Mouse (Mus musculus) myocyte (in vitro differentiated cells): Measurements from ENCODE around the gene Slco1a1. TPM values are rescaled to one million over a fixed set of nuclear protein-coding genes. Genes with fewer than 3 reads are reported as not detected.

Experiments used
- H3K27me3 ChIP-seq: one replicate; pipeline ENCODE4 v1.6.1; 2011; ENCODE audit not compliant: control insufficient read depth, insufficient read depth, insufficient read length
- H3K36me3 ChIP-seq: one replicate; pipeline ENCODE4 v1.6.1; 2011; ENCODE audit not compliant: control insufficient read depth, insufficient read depth
- H3K4me2 ChIP-seq: one replicate; pipeline ENCODE4 v1.6.1; 2011; ENCODE audit warnings: low read depth, control low read depth
- H3K4me3 ChIP-seq: one replicate; pipeline ENCODE4 v1.5.1; 2011; ENCODE audit warnings: mild to moderate bottlenecking, control low read depth, moderate library complexity
- H3K79me2 ChIP-seq: one replicate; pipeline ENCODE4 v1.6.1; 2011; ENCODE audit not compliant: control insufficient read depth, insufficient read depth
- H3ac ChIP-seq: one replicate; pipeline ENCODE4 v1.6.1; 2011; ENCODE audit not compliant: control insufficient read depth, insufficient read length
- CEBPB ChIP-seq: IDR thresholded peaks from 2 replicates; pipeline ENCODE4 v1.6.1; 2011; ENCODE audit warnings: mild to moderate bottlenecking, moderate library complexity; ENCODE audit not compliant: poor library complexity, insufficient read depth, severe bottlenecking
- E2F4 ChIP-seq: IDR thresholded peaks from one replicate; pipeline ENCODE4 v1.6.1; 2011; ENCODE audit warnings: mild to moderate bottlenecking, control low read depth, moderate library complexity; ENCODE audit not compliant: insufficient read depth
- MAX ChIP-seq: IDR thresholded peaks from one replicate; pipeline ENCODE4 v1.6.1; 2011; ENCODE audit warnings: low read depth, mild to moderate bottlenecking, control low read depth
- MYOD1 ChIP-seq, 3 experiments: IDR thresholded peaks; one replicate each; pipeline ENCODE4 v1.6.1; 2011; ENCODE audit warnings: control low read depth in 2 of 3, low read depth in 2 of 3, mild to moderate bottlenecking in 2 of 3, moderate library complexity in 1 of 3; ENCODE audit not compliant: insufficient read length in 2 of 3, control insufficient read depth in 1 of 3
- MYOG ChIP-seq, 3 experiments: IDR thresholded peaks; one replicate each; pipeline ENCODE4 v1.6.1; 2011; ENCODE audit warnings: control low read depth in 2 of 3, low read depth in 2 of 3, mild to moderate bottlenecking in 2 of 3; ENCODE audit not compliant: insufficient read length in 2 of 3, control insufficient read depth in 1 of 3, insufficient read depth in 1 of 3
- POLR2A ChIP-seq: IDR thresholded peaks from one replicate; pipeline ENCODE4 v1.6.1; 2011; ENCODE audit warnings: low read depth, mild to moderate bottlenecking, control low read depth, moderate library complexity; ENCODE audit not compliant: insufficient read length
- POLR2AphosphoS2 ChIP-seq: IDR thresholded peaks from one replicate; pipeline ENCODE4 v1.6.1; 2011; ENCODE audit warnings: low read depth, control low read depth; ENCODE audit not compliant: insufficient read length
- REST ChIP-seq: IDR thresholded peaks from one replicate; pipeline ENCODE4 v1.6.1; 2011; ENCODE audit warnings: mild to moderate bottlenecking, control low read depth, moderate library complexity; ENCODE audit not compliant: insufficient read depth, insufficient read length
- SRF ChIP-seq: IDR thresholded peaks from one replicate; pipeline ENCODE4 v1.6.1; 2011; ENCODE audit warnings: low read depth; ENCODE audit not compliant: control insufficient read depth, insufficient read length
- TCF12 ChIP-seq: IDR thresholded peaks from one replicate; pipeline ENCODE4 v1.6.1; 2011; ENCODE audit warnings: mild to moderate bottlenecking, control low read depth; ENCODE audit not compliant: poor library complexity, insufficient read depth, severe bottlenecking
- TCF3 ChIP-seq: IDR thresholded peaks from one replicate; pipeline ENCODE4 v1.6.1; 2011; ENCODE audit warnings: low read depth, control low read depth; ENCODE audit not compliant: insufficient read length
- USF1 ChIP-seq: IDR thresholded peaks from one replicate; pipeline ENCODE4 v1.6.1; 2011; ENCODE audit warnings: low read depth, mild to moderate bottlenecking, control low read depth, moderate library complexity
- polyA plus RNA-seq: library from polyadenylated mRNA; unstranded; fragments of >200 nt; fragmentation: generic; extraction: Trizol; gene quantifications from one replicate; pipeline ENCODE4 v1.2.1, GENCODE M21; 2012; ENCODE audit warnings: missing spikeins

The Slco1a1 gene
- polyA plus RNA-seq, result not detected

- TF ChIP-seq E2F4 (no peak), POLR2A (no peak), SRF (no peak), MYOD1 (IDR thresholded peaks at IDR 0.05; ENCODE audit: control insufficient read depth in 1 of 3, insufficient read length in 2 of 3, low read depth in 2 of 3) (no peak), TCF3 (no peak), POLR2AphosphoS2 (no peak), MYOG (IDR thresholded peaks at IDR 0.05; ENCODE audit: control insufficient read depth in 1 of 3, insufficient read depth in 1 of 3, insufficient read length in 2 of 3, low read depth in 2 of 3) (no peak), TCF12 (no peak), REST (no peak), CEBPB (no peak)
- Histone ChIP-seq H3K4me2 (no peak within 1 kb of the TSS), H3K4me3 (no peak within 1 kb of the TSS), H3K27me3 (no peaks in the 10 kb centered on the region), H3K36me3 (no peaks in the 10 kb centered on the region), H3ac (no peak within 1 kb of the TSS), H3K79me2 (no peaks in the 10 kb centered on the region)
Observed at GRCm38 (mm10) chr6:141946862-141947261, at the start of gene Slco1a1. Slco1a1 (minus strand) TSS chr6:141946962.

GRCm38 (mm10) chr6:141986772-141987171 is 40.0 kb upstream of the Slco1a1 start:
- Histone ChIP-seq H3K27me3 (no peaks in the 10 kb centered on the region), H3K4me3 (no peak overlapping the region), H3K4me2 (no peak overlapping the region), H3K36me3 (no peaks in the 10 kb centered on the region), H3K79me2 (no peaks in the 10 kb centered on the region), H3ac (no peak overlapping the region)
- TF ChIP-seq USF1 (no peak), POLR2A (no peak), REST (no peak)

GRCm38 (mm10) chr6:141984644-141985043 is 37.9 kb upstream of the Slco1a1 start:
- H3K27me3 ChIP-seq, result no peaks in the 10 kb centered on the region
- H3K36me3 ChIP-seq, result no peaks in the 10 kb centered on the region
- no peak overlapping the region for H3K4me2 ChIP-seq
- TF ChIP-seq REST (no peak), MAX (no peak), TCF3 (no peak), MYOG (IDR thresholded peaks at IDR 0.05; ENCODE audit: control insufficient read depth in 1 of 3, insufficient read depth in 1 of 3, insufficient read length in 2 of 3, low read depth in 2 of 3) (no peak), CEBPB (no peak), POLR2AphosphoS2 (no peak), USF1 (no peak), E2F4 (no peak), SRF (no peak), POLR2A (no peak), TCF12 (no peak), MYOD1 (IDR thresholded peaks at IDR 0.05; ENCODE audit: control insufficient read depth in 1 of 3, insufficient read length in 2 of 3, low read depth in 2 of 3) (no peak)
- H3K4me3 ChIP-seq, result no peak overlapping the region
- H3ac ChIP-seq, result no peak overlapping the region
- no peaks in the 10 kb centered on the region for H3K79me2 ChIP-seq

GRCm38 (mm10) chr6:141962420-141962819 is 15.7 kb upstream of the Slco1a1 start:
- Histone ChIP-seq H3K79me2 (no peaks in the 10 kb centered on the region), H3ac (no peak overlapping the region), H3K27me3 (no peaks in the 10 kb centered on the region), H3K4me2 (no peak overlapping the region), H3K36me3 (no peaks in the 10 kb centered on the region), H3K4me3 (no peak overlapping the region)
- TF ChIP-seq SRF (no peak), TCF3 (no peak), MYOD1 (IDR thresholded peaks at IDR 0.05; ENCODE audit: control insufficient read depth in 1 of 3, insufficient read length in 2 of 3, low read depth in 2 of 3) (no peak), REST (no peak), MAX (no peak), MYOG (IDR thresholded peaks at IDR 0.05; ENCODE audit: control insufficient read depth in 1 of 3, insufficient read depth in 1 of 3, insufficient read length in 2 of 3, low read depth in 2 of 3) (no peak), E2F4 (no peak), USF1 (no peak), TCF12 (no peak), POLR2AphosphoS2 (no peak)

- no peak for TF ChIP-seq E2F4
- TF ChIP-seq SRF, result no peak
- TF ChIP-seq REST, result no peak
- no peak for TF ChIP-seq POLR2A
- no peak for TF ChIP-seq TCF3
- TF ChIP-seq MYOG (IDR thresholded peaks at IDR 0.05; ENCODE audit: control insufficient read depth in 1 of 3, insufficient read depth in 1 of 3, insufficient read length in 2 of 3, low read depth in 2 of 3), result no peak
- no peak for TF ChIP-seq MYOD1 (IDR thresholded peaks at IDR 0.05; ENCODE audit: control insufficient read depth in 1 of 3, insufficient read length in 2 of 3, low read depth in 2 of 3)
- no peak for TF ChIP-seq MAX
- no peak for TF ChIP-seq CEBPB
- no peaks in the 10 kb centered on the region for H3K79me2 ChIP-seq
- H3K4me3 ChIP-seq, result no peak overlapping the region
- no peaks in the 10 kb centered on the region for H3K27me3 ChIP-seq
- no peak overlapping the region for H3K4me2 ChIP-seq
- no peaks in the 10 kb centered on the region for H3K36me3 ChIP-seq
- H3ac ChIP-seq, result no peak overlapping the region
Observed at GRCm38 (mm10) chr6:141961861-141962260, 15.1 kb upstream of the Slco1a1 start.
